Mouse (Mus musculus) hindbrain, postnatal 0 days (tissue): ENCODE results near the gene Slc6a6. TPM values are rescaled to one million over a fixed set of nuclear protein-coding genes. Genes with fewer than 3 reads are reported as not detected.
A peak's percentile ranks its signal among the peaks of the same experiment; 100 is the strongest.

Experiments
- ATAC-seq: fragments of 200-750 bp; cut with Nextera tagmentation; 2 replicates; pipeline ENCODE4 v1.8.0; 2017; ENCODE audit warnings: mild to moderate bottlenecking, moderate TSS enrichment, moderate library complexity
- DNase-seq: peaks from one replicate; pipeline ENCODE4 v3.0.0-alpha.2; 2015; ENCODE audit warnings: low spot score
- H3K27ac ChIP-seq: fragments of 300-500 bp; sonication (generic); 2 replicates; pipeline ENCODE4 v1.5.1; 2014; ENCODE audit warnings: mild to moderate bottlenecking
- H3K27me3 ChIP-seq: fragments of 300-500 bp; sonication (generic); 2 replicates; pipeline ENCODE4 v1.6.1; 2014; ENCODE audit warnings: low read length, mixed read lengths; ENCODE audit not compliant: insufficient read depth
- H3K36me3 ChIP-seq: fragments of 300-500 bp; sonication (generic); 2 replicates; pipeline ENCODE4 v1.6.1; 2014; ENCODE audit warnings: low read length, mixed read lengths; ENCODE audit not compliant: insufficient read depth
- H3K4me1 ChIP-seq: fragments of 300-500 bp; sonication (generic); 2 replicates; pipeline ENCODE4 v1.6.1; 2014; ENCODE audit warnings: antibody characterized with exemption, low read length, mixed read lengths; ENCODE audit not compliant: insufficient read depth
- H3K4me2 ChIP-seq: fragments of 300-500 bp; sonication (generic); 2 replicates; pipeline ENCODE4 v1.6.1; 2014; ENCODE audit warnings: low read depth, mild to moderate bottlenecking, low read length, moderate library complexity, mixed read lengths
- H3K4me3 ChIP-seq: fragments of 300-500 bp; sonication (generic); 2 replicates; pipeline ENCODE4 v1.5.1; 2014; ENCODE audit warnings: low read length
- H3K9ac ChIP-seq: fragments of 300-500 bp; sonication (generic); replicated peaks from 2 replicates; pipeline ENCODE4 v1.6.1; 2014; ENCODE audit warnings: mild to moderate bottlenecking, low read length, moderate library complexity, mixed read lengths
- H3K9me3 ChIP-seq: fragments of 300-500 bp; sonication (generic); 2 replicates; pipeline ENCODE4 v1.6.1; 2016; ENCODE audit warnings: low read length, mixed read lengths
- CTCF ChIP-seq: IDR thresholded peaks from 2 replicates; pipeline ENCODE4 v1.5.1; 2016; ENCODE audit warnings: antibody characterized with exemption, control low read depth, low read depth
- WGBS: fragments of 180-500 bp; shearing (Covaris S2); extraction: QIAGEN DNeasy Blood & Tissue Kit; methylation state at CpG from one replicate; pipeline ENCODE4 v1.1.7; 2014; 5-methylcytosine and 5-hydroxymethylcytosine counted together
- polyA plus RNA-seq: library from polyadenylated mRNA; unstranded; fragments of >200 nt; fragmentation: Nextera tagmentation; extraction: Ambion mirVana; gene quantifications from 2 replicates; pipeline ENCODE4 v1.2.1, GENCODE M21; 2015
- total RNA-seq: library from RNA; depleted of rRNA; stranded (reverse); fragments of >200 nt; gene quantifications from 2 replicates; pipeline ENCODE4 v1.2.3, GENCODE M21; 2014

The Slc6a6 gene
- total and polyA plus RNA-seq, 2 experiments from 2014 or later: 78.2 to 119 TPM

DNA sequence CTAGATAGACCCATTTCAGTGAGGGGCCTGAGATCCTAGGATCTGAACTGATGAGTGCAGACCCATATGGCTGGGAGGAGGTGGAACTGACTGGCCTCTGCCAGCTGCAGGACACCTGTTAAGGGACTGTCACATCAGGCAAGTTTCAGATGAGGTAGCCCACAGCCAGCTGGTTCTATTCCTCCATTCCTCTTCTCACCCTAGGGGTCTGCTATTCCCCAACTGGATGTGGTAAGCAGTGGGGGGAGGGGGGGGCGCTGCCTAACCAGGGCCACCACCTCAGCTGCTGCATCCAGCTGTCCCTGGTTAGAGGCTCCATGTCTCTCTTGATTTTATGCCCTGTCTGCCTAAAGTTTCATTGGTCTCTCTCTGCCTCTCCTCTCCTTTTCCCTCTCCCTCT lies 25.6 kb upstream of the Slc6a6 start:
- WGBS: 77% methylated on average over 1 of the region's 1 CpGs
- no peak for TF ChIP-seq CTCF
- H3K4me3 ChIP-seq: no peak overlapping the region
- H3K27ac ChIP-seq: no peak overlapping the region
- no peaks in the 10 kb centered on the region for H3K9me3 ChIP-seq
- H3K4me1 ChIP-seq: no peaks in the 10 kb centered on the region
- DNase-seq: no peak
- H3K4me2 ChIP-seq: no peak overlapping the region
- no peaks in the 10 kb centered on the region for H3K27me3 ChIP-seq
- H3K36me3 ChIP-seq: no peaks in the 10 kb centered on the region
- no peak overlapping the region for H3K9ac ChIP-seq
- no peak for ATAC-seq

DNA sequence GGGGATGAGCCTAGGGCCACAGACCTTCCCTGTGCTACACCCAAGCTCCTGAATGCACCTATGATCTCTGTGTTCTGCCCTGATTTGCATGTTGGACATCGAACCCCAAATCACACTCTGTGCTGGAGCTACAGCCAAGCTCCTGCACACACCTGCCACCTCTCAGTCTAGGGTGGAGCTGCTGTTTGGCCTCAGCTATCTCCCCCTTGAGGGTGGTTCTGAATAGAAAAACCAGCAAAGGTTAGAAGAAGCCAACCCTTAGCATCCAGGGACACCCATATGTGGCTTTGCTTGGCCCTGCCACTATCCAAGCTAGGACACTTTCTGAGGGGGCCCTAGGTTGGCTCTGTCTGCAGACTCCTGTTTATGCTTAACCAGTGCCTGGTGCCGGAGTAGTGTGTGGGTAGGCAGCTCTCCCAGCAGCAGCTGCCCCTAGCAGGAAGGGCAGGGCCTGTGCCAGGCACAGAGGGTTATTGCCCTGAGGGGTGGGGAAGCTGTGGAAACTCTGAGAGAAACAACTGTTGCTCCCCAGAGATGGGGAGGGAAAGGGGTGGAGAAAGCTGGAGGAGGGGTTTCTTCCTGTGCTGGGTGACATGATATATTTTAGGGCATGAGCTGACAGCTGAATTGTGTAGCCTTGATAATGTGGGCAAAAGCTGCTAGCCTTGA lies 23.9 kb upstream of the Slc6a6 start:
- no peak overlapping the region for H3K4me2 ChIP-seq
- no peak for DNase-seq
- no peak for TF ChIP-seq CTCF
- no peak for ATAC-seq
- no peaks in the 10 kb centered on the region for H3K9me3 ChIP-seq
- H3K36me3 ChIP-seq: no peaks in the 10 kb centered on the region
- H3K27me3 ChIP-seq: no peaks in the 10 kb centered on the region
- no peak overlapping the region for H3K9ac ChIP-seq
- WGBS: 67% methylated on average over 2 of the region's 2 CpGs
- H3K4me3 ChIP-seq: no peak overlapping the region
- H3K27ac ChIP-seq: no peak overlapping the region
- H3K4me1 ChIP-seq: no peaks in the 10 kb centered on the region

DNA sequence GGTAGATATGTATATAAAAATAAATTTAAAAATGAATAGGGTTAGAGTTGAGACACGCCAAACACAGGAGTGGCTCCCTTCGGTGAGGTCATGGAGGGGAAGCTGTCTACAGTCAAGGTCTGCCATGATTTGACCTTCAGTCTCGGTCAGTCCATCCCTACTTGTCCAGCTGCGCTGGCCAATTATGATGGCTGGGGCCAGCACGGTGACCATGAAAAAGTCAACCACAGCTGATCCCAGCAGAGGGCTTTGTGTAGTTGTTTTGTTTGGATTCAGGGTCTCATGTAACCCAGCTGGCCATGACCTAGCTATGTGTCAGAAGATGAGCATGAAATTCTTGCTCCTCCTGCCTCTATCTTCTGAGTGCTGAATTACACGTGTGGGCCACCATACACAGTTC lies 21.6 kb upstream of the Slc6a6 start:
- H3K9me3 ChIP-seq: no peaks in the 10 kb centered on the region
- H3K36me3 ChIP-seq: no peaks in the 10 kb centered on the region
- no peak overlapping the region for H3K4me3 ChIP-seq
- WGBS: 69% methylated on average over 6 of the region's 6 CpGs
- DNase-seq (no peak), ATAC-seq (no peak)
- H3K9ac ChIP-seq: no peak overlapping the region
- no peak overlapping the region for H3K27ac ChIP-seq
- no peaks in the 10 kb centered on the region for H3K4me1 ChIP-seq
- TF ChIP-seq CTCF: peak; percentile 28; the same call in 1 of the 2 replicates
- no peak overlapping the region for H3K4me2 ChIP-seq
- H3K27me3 ChIP-seq: no peaks in the 10 kb centered on the region

DNA sequence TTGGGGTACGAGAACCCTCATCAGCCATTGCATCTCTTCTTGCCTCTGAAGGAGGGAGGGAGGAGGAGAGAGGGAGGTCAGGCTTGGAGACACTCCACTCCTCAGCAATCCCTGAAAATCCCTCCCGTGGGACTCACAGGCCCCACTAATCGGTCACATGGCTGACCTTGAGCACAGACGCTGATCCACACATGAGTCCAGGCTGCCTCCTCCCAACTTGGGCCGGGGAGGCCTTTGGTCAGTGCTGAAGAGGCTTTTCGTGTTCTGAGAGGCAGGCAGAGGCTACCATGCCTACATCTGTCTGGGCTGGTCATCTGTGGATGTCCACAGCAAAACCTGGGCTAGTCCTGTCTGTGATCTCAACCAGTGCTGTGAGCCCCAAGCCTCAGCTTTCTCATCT lies 20.2 kb upstream of the Slc6a6 start:
- no peak for ATAC-seq

DNA sequence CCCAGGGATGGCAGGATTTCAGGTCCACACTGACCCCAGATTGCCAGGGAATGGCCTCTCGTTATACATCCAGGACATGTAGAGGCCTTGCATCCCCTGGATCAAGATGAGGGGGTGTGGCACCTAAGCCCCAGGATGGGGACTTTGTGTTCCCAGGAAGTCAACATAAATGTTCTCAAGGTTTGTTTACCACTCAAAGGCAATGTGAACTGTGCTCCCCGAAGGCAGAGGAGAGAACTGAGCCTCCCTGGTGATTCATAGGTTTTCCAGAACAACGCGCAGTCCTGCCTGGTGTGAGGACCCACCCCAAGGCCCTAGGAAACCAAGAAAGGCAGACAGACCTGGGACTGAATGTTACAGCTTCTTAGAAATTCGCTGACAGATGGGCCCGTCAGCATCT lies 18.6 kb upstream of the Slc6a6 start:
- TF ChIP-seq CTCF: no peak

More for the DNA sequence above, 20.2 kb upstream of the Slc6a6 start:
- no peak overlapping the region for H3K27ac ChIP-seq
- H3K9me3 ChIP-seq: no peaks in the 10 kb centered on the region
- no peaks in the 10 kb centered on the region for H3K27me3 ChIP-seq
- 77% methylated on average over 6 of the region's 6 CpGs for WGBS
- no peak for DNase-seq
- H3K4me1 ChIP-seq: no peaks in the 10 kb centered on the region
- H3K36me3 ChIP-seq: no peaks in the 10 kb centered on the region
- no peak overlapping the region for H3K9ac ChIP-seq
- H3K4me3 ChIP-seq: no peak overlapping the region
- TF ChIP-seq CTCF: no peak
- H3K4me2 ChIP-seq: no peak overlapping the region

DNA sequence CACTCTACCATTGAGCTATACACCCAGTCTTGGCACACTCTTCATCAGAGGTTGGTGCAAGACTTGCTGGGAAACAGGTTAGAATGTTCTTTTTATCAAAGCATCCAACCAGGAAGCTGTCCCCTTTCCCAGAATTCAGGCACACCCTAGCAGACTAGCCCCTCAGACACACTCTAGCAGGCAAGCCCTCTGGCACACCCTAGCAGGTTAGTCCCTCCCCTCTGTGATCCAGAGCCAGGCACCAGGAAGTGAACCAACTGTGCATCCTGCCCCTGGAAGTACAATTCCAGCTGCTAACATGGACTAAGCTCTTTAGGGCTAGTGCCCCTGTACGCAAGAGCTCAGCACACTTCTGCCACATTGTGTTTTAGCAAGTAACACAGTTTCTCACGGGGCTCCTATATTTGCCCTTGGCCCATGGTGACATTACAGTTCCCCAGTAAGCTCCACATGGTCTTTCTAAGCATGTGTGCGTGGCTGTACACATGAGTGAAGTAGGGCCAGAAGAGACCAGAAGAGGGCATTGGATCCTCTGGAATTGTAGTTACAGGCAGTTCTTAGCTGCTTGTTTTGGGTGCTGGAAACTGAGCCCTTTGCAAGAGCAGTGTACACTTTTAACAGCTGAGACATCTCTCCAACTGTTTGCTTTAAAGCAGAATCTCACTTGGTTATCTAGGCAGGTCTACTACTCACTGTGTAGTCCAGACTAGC lies 17.7 kb upstream of the Slc6a6 start:
- Histone ChIP-seq H3K9ac (no peak overlapping the region), H3K4me3 (no peak overlapping the region), H3K4me1 (no peaks in the 10 kb centered on the region), H3K27me3 (no peaks in the 10 kb centered on the region), H3K27ac (no peak overlapping the region), H3K4me2 (no peak overlapping the region), H3K36me3 (no peaks in the 10 kb centered on the region), H3K9me3 (no peaks in the 10 kb centered on the region)
- WGBS: 88% methylated on average over 3 of the region's 3 CpGs
- no peak for TF ChIP-seq CTCF
- DNase-seq (no peak), ATAC-seq (no peak)

More for the DNA sequence above, 18.6 kb upstream of the Slc6a6 start:
- H3K27me3 ChIP-seq: no peaks in the 10 kb centered on the region
- H3K4me3 ChIP-seq: no peak overlapping the region
- no peaks in the 10 kb centered on the region for H3K4me1 ChIP-seq
- ATAC-seq: no peak
- no peaks in the 10 kb centered on the region for H3K36me3 ChIP-seq
- H3K9ac ChIP-seq: no peak overlapping the region
- H3K9me3 ChIP-seq: no peaks in the 10 kb centered on the region
- H3K4me2 ChIP-seq: no peak overlapping the region
- H3K27ac ChIP-seq: no peak overlapping the region
- 88% methylated on average over 6 of the region's 6 CpGs for WGBS
- no peak for DNase-seq

DNA sequence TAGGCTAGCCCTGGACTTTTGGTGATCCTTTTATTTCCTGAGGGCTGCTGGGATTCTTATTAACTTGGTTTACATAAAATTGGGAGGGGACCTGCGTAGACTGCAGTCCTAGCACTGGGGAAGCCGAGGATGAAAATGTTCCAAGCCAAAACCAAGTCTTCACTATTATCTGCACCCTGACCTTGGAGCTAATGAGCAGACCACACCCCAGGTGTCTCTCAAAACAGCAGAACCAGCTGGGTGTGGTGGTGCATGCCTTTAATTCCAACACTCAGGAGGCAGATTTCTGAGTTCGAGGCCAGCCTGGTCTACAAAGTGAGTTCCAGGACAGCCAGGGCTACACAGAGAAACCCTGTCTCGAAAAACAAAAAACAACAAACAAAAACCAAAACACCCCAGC lies 16.7 kb upstream of the Slc6a6 start:
- H3K4me3 ChIP-seq: no peak overlapping the region
- ATAC-seq (no peak), DNase-seq (no peak)
- no peaks in the 10 kb centered on the region for H3K9me3 ChIP-seq
- no peaks in the 10 kb centered on the region for H3K36me3 ChIP-seq
- no peaks in the 10 kb centered on the region for H3K4me1 ChIP-seq
- H3K4me2 ChIP-seq: no peak overlapping the region
- H3K9ac ChIP-seq: no peak overlapping the region
- H3K27ac ChIP-seq: no peak overlapping the region
- 92% methylated on average over 4 of the region's 4 CpGs for whole genome bisulfite sequencing
- no peak for TF ChIP-seq CTCF
- H3K27me3 ChIP-seq: no peaks in the 10 kb centered on the region
